Mouse (Mus musculus): Measurements from ENCODE around the gene Cyp4f13. TPM values are rescaled to one million over a fixed set of nuclear protein-coding genes. Genes with fewer than 3 reads are reported as not detected.
A peak's percentile ranks its signal among the peaks of the same experiment; 100 is the strongest.

Cyp4f13 gene
- polyA plus RNA-seq, 1 experiment from 2014 or later = 11.0 TPM

GRCm38 (mm10) chr17:32944402-32945035, 2.7 kb downstream of the Cyp4f13 start:
- 62% methylated on average over 3 of the region's 3 CpGs for WGBS
- Histone ChIP-seq H3K9me3 (no peaks in the 10 kb centered on the region), H3K27ac (no peak overlapping the region), H3K4me1 (peaks cover 15% of the 10 kb centered on the region), H3K36me3 (no peaks in the 10 kb centered on the region), H3K4me3 (no peak overlapping the region), H3K9ac (no peak overlapping the region), H3K4me2 (no peak overlapping the region), H3K27me3 (no peaks in the 10 kb centered on the region)
- ATAC-seq (ENCODE audit: insufficient number of reproducible peaks, insufficient read depth, low FRiP score, low TSS enrichment, low read depth) = no peak

GRCm38 (mm10) chr17:32943661-32944060, 3.5 kb downstream of the Cyp4f13 start:
- Histone ChIP-seq H3K4me3 (no peak overlapping the region), H3K9me3 (no peaks in the 10 kb centered on the region), H3K27ac (no peak overlapping the region), H3K9ac (no peak overlapping the region), H3K27me3 (no peaks in the 10 kb centered on the region), H3K36me3 (no peaks in the 10 kb centered on the region), H3K4me2 (no peak overlapping the region), H3K4me1 (peaks cover 15% of the 10 kb centered on the region)
- ATAC-seq (ENCODE audit: insufficient number of reproducible peaks, insufficient read depth, low FRiP score, low TSS enrichment, low read depth) = no peak
- 91% methylated on average over 3 of the region's 3 CpGs for WGBS

DNA sequence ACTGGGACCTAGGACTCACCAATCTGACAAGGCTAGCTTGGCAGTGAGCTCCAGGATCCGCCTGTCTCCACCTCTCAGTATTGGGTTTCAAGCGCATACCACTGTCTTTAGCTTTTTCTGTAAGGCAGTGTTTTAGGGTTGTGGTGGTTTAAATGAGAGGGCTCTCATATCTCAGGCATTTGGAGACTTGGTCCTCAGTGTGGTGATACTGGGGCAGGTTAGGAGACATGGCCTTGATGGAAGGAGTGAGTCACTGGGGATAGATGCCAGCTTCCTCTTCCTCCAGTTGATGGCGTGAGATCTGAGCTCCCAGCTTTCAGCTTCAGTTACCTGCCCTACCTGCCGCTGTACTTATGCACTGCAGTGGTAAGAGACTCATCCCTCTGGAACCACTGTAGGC, 7.4 kb downstream of the Cyp4f13 start:
- no peak for ATAC-seq (ENCODE audit: insufficient number of reproducible peaks, insufficient read depth, low FRiP score, low TSS enrichment, low read depth)
- H3K36me3 ChIP-seq = no peaks in the 10 kb centered on the region
- WGBS = 70% methylated on average over 4 of the region's 4 CpGs

GRCm38 (mm10) chr17:32927803-32928202, 19.4 kb downstream of the Cyp4f13 start:
- no peak overlapping the region for H3K27ac ChIP-seq
- no peaks in the 10 kb centered on the region for H3K36me3 ChIP-seq
- H3K4me1 ChIP-seq = peaks cover 4% of the 10 kb centered on the region; the same call in 1 of the 2 replicates
- ATAC-seq (ENCODE audit: insufficient number of reproducible peaks, insufficient read depth, low FRiP score, low TSS enrichment, low read depth) = no peak
- peaks cover 11% of the 10 kb centered on the region; the same call in 1 of the 2 replicates for H3K27me3 ChIP-seq
- no peaks in the 10 kb centered on the region for H3K9me3 ChIP-seq
- WGBS = 79% methylated on average over 5 of the region's 5 CpGs
- no peak overlapping the region for H3K9ac ChIP-seq
- no peak overlapping the region for H3K4me3 ChIP-seq
- H3K4me2 ChIP-seq = no peak overlapping the region

More for the DNA sequence above, 7.4 kb downstream of the Cyp4f13 start:
- Histone ChIP-seq H3K9me3 (no peaks in the 10 kb centered on the region), H3K4me2 (no peak overlapping the region), H3K4me1 (0 out of 2 replicates have a peak, but pooled peaks cover 2% of the 10 kb centered on the region), H3K4me3 (no peak overlapping the region), H3K27ac (no peak overlapping the region), H3K27me3 (no peaks in the 10 kb centered on the region), H3K9ac (no peak overlapping the region)

DNA sequence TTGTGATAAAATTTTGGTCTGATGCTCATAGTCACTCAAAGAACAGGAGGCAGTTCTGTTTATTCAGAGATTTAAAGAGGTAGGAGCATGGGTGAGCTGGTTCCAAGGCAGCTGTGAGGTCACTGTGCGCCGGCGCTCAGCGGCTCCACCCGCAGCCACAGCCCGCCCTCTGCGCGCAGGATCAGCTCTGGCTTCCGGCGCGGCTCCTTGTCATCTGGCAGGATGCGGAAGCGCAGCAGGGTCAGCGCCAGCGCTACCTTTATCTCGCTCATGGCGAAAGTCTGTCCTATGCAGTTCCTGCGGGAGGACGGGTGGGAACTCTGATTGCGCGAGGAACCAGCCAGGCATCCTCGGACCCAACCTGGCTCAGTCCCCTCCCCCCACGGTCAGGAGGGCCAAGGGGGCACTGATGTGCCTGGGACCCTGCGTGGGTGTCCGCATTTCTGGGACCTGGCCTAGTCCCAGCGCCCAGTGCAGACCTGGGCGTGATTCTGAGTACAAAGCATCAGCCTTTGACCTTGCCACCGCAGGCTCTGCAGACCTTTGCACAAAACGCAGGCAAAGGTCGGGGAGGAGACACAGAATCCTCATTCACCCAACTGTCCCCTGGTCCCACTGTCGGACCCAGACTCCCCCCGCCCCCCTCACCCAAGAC, 22.4 kb downstream of the Cyp4f13 start:
- H3K9me3 ChIP-seq = no peaks in the 10 kb centered on the region
- peak overlapping the region; percentile 53 for H3K4me3 ChIP-seq
- WGBS = 17% methylated on average over 32 of the region's 32 CpGs
- no peaks in the 10 kb centered on the region for H3K36me3 ChIP-seq
- peak overlapping the region; percentile 76 for H3K4me2 ChIP-seq
- peak; percentile 78; the same call in 1 of the 2 replicates for ATAC-seq (ENCODE audit: insufficient number of reproducible peaks, insufficient read depth, low FRiP score, low TSS enrichment, low read depth)
- no peak overlapping the region for H3K27ac ChIP-seq
- peaks cover 11% of the 10 kb centered on the region; the same call in 1 of the 2 replicates for H3K27me3 ChIP-seq
- H3K9ac ChIP-seq = peak overlapping the region; percentile 76
- H3K4me1 ChIP-seq = peaks cover 4% of the 10 kb centered on the region; the same call in 1 of the 2 replicates

DNA sequence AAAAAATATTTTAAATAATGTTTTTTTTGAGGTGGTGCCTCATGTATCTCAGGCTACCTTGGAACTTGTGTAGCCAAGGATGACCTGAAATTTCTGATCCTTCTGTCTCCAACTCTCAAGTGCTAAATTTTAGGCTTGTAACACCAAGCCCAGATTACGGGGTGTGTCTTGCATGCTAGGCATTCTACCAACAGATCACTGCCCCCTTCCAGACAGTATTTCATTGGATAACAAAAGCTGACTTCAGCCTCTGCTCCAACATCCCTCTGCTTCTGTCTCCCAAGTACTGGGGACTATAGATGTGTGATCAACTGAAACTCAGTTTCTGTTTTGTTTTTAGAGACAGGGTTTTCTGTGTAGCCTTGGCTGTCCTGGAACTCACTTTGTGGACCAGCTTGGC, 23.5 kb downstream of the Cyp4f13 start:
- no peaks in the 10 kb centered on the region for H3K9me3 ChIP-seq
- no peak overlapping the region for H3K4me3 ChIP-seq
- H3K27me3 ChIP-seq = peaks cover 11% of the 10 kb centered on the region; the same call in 1 of the 2 replicates
- no peak overlapping the region for H3K27ac ChIP-seq
- H3K4me2 ChIP-seq = no peak overlapping the region
- WGBS = 95% methylated on average over 1 of the region's 1 CpGs
- no peaks in the 10 kb centered on the region for H3K36me3 ChIP-seq
- peaks cover 4% of the 10 kb centered on the region; the same call in 1 of the 2 replicates for H3K4me1 ChIP-seq
- no peak overlapping the region for H3K9ac ChIP-seq
- no peak for ATAC-seq (ENCODE audit: insufficient number of reproducible peaks, insufficient read depth, low FRiP score, low TSS enrichment, low read depth)

DNA sequence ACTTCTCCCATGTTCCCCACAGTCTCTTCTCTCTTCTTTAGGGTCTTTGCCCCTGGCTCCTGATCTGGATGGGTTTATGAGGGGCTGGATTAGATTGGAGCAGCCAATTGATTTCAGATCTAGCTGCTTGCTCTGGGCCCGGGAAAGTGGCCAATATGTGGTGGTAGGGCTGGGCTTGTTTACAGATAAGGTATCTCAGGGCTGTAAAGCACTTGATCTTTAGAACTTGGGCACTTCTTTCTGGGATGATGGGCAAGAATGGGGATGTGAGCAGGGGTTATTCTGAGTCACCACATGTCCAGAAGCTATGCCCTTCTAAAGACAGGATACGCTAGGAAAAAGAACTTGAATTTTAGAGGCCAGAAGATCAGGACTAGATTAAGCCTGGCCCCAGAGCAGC, 28.1 kb downstream of the Cyp4f13 start:
- WGBS = 82% methylated on average over 2 of the region's 2 CpGs
- Histone ChIP-seq H3K4me3 (no peak overlapping the region), H3K36me3 (no peaks in the 10 kb centered on the region), H3K27ac (no peak overlapping the region), H3K27me3 (peaks cover 4% of the 10 kb centered on the region; the same call in 1 of the 2 replicates), H3K9me3 (no peaks in the 10 kb centered on the region), H3K9ac (no peak overlapping the region), H3K4me1 (no peaks in the 10 kb centered on the region), H3K4me2 (no peak overlapping the region)
- ATAC-seq (ENCODE audit: insufficient number of reproducible peaks, insufficient read depth, low FRiP score, low TSS enrichment, low read depth) = no peak

GRCm38 (mm10) chr17:32917131-32917530, 30.1 kb downstream of the Cyp4f13 start, which contains the start of gene Cyp4f14:
Cyp4f14 (minus strand) TSS chr17:32917342.
- no peaks in the 10 kb centered on the region for H3K4me1 ChIP-seq
- no peak within 1 kb of the TSS for H3K4me2 ChIP-seq
- no peak for ATAC-seq (ENCODE audit: insufficient number of reproducible peaks, insufficient read depth, low FRiP score, low TSS enrichment, low read depth)
- no peak within 1 kb of the TSS for H3K4me3 ChIP-seq
- 78% methylated on average over 2 of the region's 2 CpGs for WGBS
- H3K27me3 ChIP-seq = peaks cover 4% of the 10 kb centered on the region; the same call in 1 of the 2 replicates
- no peak within 1 kb of the TSS for H3K27ac ChIP-seq
- H3K9ac ChIP-seq = no peak within 1 kb of the TSS
- no peaks in the 10 kb centered on the region for H3K36me3 ChIP-seq
- H3K9me3 ChIP-seq = no peaks in the 10 kb centered on the region

GRCm38 (mm10) chr17:32916075-32916474, 31.1 kb downstream of the Cyp4f13 start:
- WGBS = 62% methylated on average over 1 of the region's 1 CpGs
- Histone ChIP-seq H3K9me3 (no peaks in the 10 kb centered on the region), H3K4me2 (no peak overlapping the region), H3K27me3 (peaks cover 4% of the 10 kb centered on the region; the same call in 1 of the 2 replicates), H3K27ac (no peak overlapping the region), H3K4me1 (no peaks in the 10 kb centered on the region), H3K36me3 (no peaks in the 10 kb centered on the region), H3K9ac (no peak overlapping the region), H3K4me3 (no peak overlapping the region)
- no peak for ATAC-seq (ENCODE audit: insufficient number of reproducible peaks, insufficient read depth, low FRiP score, low TSS enrichment, low read depth)

DNA sequence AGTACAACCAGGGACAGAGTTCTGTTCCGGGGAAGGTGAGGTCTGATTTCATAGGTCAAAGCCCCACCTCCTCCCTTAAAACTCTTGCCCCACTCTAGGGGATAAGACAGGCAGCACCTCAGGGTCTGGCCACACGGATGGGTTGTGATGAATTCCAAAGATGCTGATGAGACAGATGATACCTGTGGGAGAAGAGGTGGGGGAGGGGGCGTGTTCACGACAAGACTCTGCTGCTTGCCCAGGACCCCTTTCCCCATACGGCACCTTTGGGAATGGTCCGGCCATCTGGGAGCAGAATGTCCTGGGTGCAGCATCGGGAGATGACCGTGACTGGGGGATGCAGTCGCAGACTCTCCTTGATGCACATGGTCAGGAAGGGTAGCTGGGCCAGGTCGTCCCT, 41.0 kb downstream of the Cyp4f13 start:
- Histone ChIP-seq H3K36me3 (no peaks in the 10 kb centered on the region), H3K4me2 (no peak overlapping the region), H3K9me3 (no peaks in the 10 kb centered on the region), H3K4me1 (no peaks in the 10 kb centered on the region), H3K27me3 (peaks cover 15% of the 10 kb centered on the region; the same call in 1 of the 2 replicates), H3K4me3 (no peak overlapping the region), H3K27ac (no peak overlapping the region), H3K9ac (no peak overlapping the region)
- 74% methylated on average over 10 of the region's 10 CpGs for WGBS
- ATAC-seq (ENCODE audit: insufficient number of reproducible peaks, insufficient read depth, low FRiP score, low TSS enrichment, low read depth) = no peak

DNA sequence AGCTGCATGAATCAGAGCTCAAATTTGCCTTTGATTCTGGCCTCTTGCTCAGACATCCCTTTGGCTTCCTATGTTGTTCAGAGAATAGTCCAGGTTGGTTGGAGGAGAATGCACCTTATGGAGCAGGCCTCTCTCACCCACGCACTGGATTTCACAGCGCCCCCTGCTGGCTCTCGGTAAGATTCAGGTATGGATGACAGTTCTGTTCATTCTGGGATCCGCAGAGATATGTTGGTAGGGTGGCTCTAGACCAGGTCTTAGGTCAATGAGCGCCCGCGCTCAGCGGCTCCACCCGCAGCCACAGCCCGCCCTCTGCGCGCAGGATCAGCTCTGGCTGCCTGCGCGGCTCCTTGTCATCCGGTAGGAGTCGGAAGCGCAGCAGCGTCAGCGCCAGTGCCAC, 42.0 kb downstream of the Cyp4f13 start:
- H3K36me3 ChIP-seq = no peaks in the 10 kb centered on the region
- ATAC-seq (ENCODE audit: insufficient number of reproducible peaks, insufficient read depth, low FRiP score, low TSS enrichment, low read depth) = no peak
- peaks cover 15% of the 10 kb centered on the region; the same call in 1 of the 2 replicates for H3K27me3 ChIP-seq
- 11% methylated on average over 19 of the region's 19 CpGs for WGBS
- H3K4me2 ChIP-seq = peak overlapping the region; percentile 48
- H3K27ac ChIP-seq = no peak overlapping the region
- peak overlapping the region; percentile 58; the same call in 1 of the 2 replicates for H3K9ac ChIP-seq
- no peak overlapping the region for H3K4me3 ChIP-seq
- no peaks in the 10 kb centered on the region for H3K9me3 ChIP-seq
- H3K4me1 ChIP-seq = no peaks in the 10 kb centered on the region

- no peak overlapping the region for H3K9ac ChIP-seq
- WGBS = 54% methylated on average over 2 of the region's 2 CpGs
- no peak overlapping the region for H3K27ac ChIP-seq
- no peaks in the 10 kb centered on the region for H3K4me1 ChIP-seq
- no peak for ATAC-seq (ENCODE audit: insufficient number of reproducible peaks, insufficient read depth, low FRiP score, low TSS enrichment, low read depth)
- no peak overlapping the region for H3K4me2 ChIP-seq
- H3K36me3 ChIP-seq = no peaks in the 10 kb centered on the region
- H3K9me3 ChIP-seq = no peaks in the 10 kb centered on the region
- no peak overlapping the region for H3K4me3 ChIP-seq
- H3K27me3 ChIP-seq = peaks cover 15% of the 10 kb centered on the region; the same call in 1 of the 2 replicates
Measured at GRCm38 (mm10) chr17:32904414-32904813, 42.8 kb downstream of the Cyp4f13 start.

All from embryonic facial prominence, embryonic 13.5 days (tissue).